Mouse (Mus musculus) neural tube, embryonic 15.5 days (tissue): ENCODE results near the gene Prmt1. TPM values are rescaled to one million over a fixed set of nuclear protein-coding genes. Genes with fewer than 3 reads are reported as not detected.
A peak's percentile ranks its signal among the peaks of the same experiment; 100 is the strongest.

Experiments used
- ATAC-seq: fragments of 200-750 bp; cut with Nextera tagmentation; 2 replicates; pipeline ENCODE4 v1.8.0; 2017; ENCODE audit warnings: mild to moderate bottlenecking, moderate TSS enrichment, moderate library complexity; ENCODE audit not compliant: low FRiP score
- H3K27ac ChIP-seq: fragments of 300-500 bp; sonication (generic); replicated peaks from 2 replicates; pipeline ENCODE4 v1.5.1; 2015; ENCODE audit warnings: mild to moderate bottlenecking, inconsistent platforms
- H3K27me3 ChIP-seq: fragments of 300-500 bp; sonication (generic); replicated peaks from 2 replicates; pipeline ENCODE4 v1.6.1; 2015; ENCODE audit warnings: inconsistent platforms
- H3K36me3 ChIP-seq: fragments of 300-500 bp; sonication (generic); 2 replicates; pipeline ENCODE4 v1.6.1; 2015; ENCODE audit warnings: inconsistent platforms
- H3K4me1 ChIP-seq: fragments of 300-500 bp; sonication (generic); 2 replicates; pipeline ENCODE4 v1.6.1; 2015; ENCODE audit warnings: inconsistent platforms
- H3K4me2 ChIP-seq: fragments of 300-500 bp; sonication (generic); 2 replicates; pipeline ENCODE4 v1.6.1; 2015; ENCODE audit warnings: inconsistent platforms, mild to moderate bottlenecking, moderate library complexity
- H3K4me3 ChIP-seq: fragments of 300-500 bp; sonication (generic); replicated peaks from 2 replicates; pipeline ENCODE4 v1.5.1; 2015; ENCODE audit warnings: mild to moderate bottlenecking, inconsistent platforms
- H3K9ac ChIP-seq: fragments of 300-500 bp; sonication (generic); replicated peaks from 2 replicates; pipeline ENCODE4 v1.6.1; 2015; ENCODE audit warnings: mild to moderate bottlenecking, inconsistent platforms
- H3K9me3 ChIP-seq: fragments of 300-500 bp; sonication (generic); replicated peaks from 2 replicates; pipeline ENCODE4 v1.6.1; 2016; ENCODE audit warnings: inconsistent platforms
- WGBS: fragments of 180-500 bp; shearing (Covaris S2); methylation state at CpG from one replicate; pipeline ENCODE4 v1.1.7; 2015; ENCODE audit warnings: mixed read lengths; 5-methylcytosine and 5-hydroxymethylcytosine counted together
- polyA plus RNA-seq: library from polyadenylated mRNA; unstranded; fragments of >200 nt; fragmentation: Nextera tagmentation; extraction: Ambion mirVana; gene quantifications from 2 replicates; pipeline ENCODE4 v1.2.1, GENCODE M21; 2015

Prmt1 gene
- polyA plus RNA-seq, 1 experiment from 2014 or later = 615 TPM

- Histone ChIP-seq H3K4me3 (no peak overlapping the region), H3K9me3 (no peaks in the 10 kb centered on the region), H3K36me3 (peaks cover 94% of the 10 kb centered on the region), H3K9ac (no peak overlapping the region), H3K27ac (no peak overlapping the region), H3K4me2 (no peak overlapping the region), H3K27me3 (no peaks in the 10 kb centered on the region), H3K4me1 (peaks cover 7% of the 10 kb centered on the region; the same call in 1 of the 2 replicates)
- WGBS = 95% methylated on average over 19 of the region's 19 CpGs
- no peak for ATAC-seq
Measured at GRCm38 (mm10) chr7:45008411-45008810, 22.0 kb upstream of the Prmt1 start.

- H3K27me3 ChIP-seq = no peaks in the 10 kb centered on the region
- 96% methylated on average over 30 of the region's 30 CpGs for WGBS
- H3K9ac ChIP-seq = no peak overlapping the region
- no peak overlapping the region for H3K4me2 ChIP-seq
- no peak for ATAC-seq
- H3K27ac ChIP-seq = no peak overlapping the region
- peaks cover 94% of the 10 kb centered on the region for H3K36me3 ChIP-seq
- H3K4me1 ChIP-seq = 0 out of 2 replicates have a peak, but pooled peaks cover 1% of the 10 kb centered on the region
- no peaks in the 10 kb centered on the region for H3K9me3 ChIP-seq
- no peak overlapping the region for H3K4me3 ChIP-seq
Measured at GRCm38 (mm10) chr7:45007846-45008245, 21.5 kb upstream of the Prmt1 start.

GRCm38 (mm10) chr7:45007141-45007540 lies 20.8 kb upstream of the Prmt1 start:
- no peak for ATAC-seq
- Histone ChIP-seq H3K9ac (no peak overlapping the region), H3K27me3 (no peaks in the 10 kb centered on the region), H3K4me3 (no peak overlapping the region), H3K27ac (no peak overlapping the region), H3K36me3 (peaks cover 94% of the 10 kb centered on the region), H3K4me2 (no peak overlapping the region), H3K9me3 (no peaks in the 10 kb centered on the region), H3K4me1 (no peaks in the 10 kb centered on the region)
- WGBS = 97% methylated on average over 29 of the region's 29 CpGs

- 98% methylated on average over 12 of the region's 12 CpGs for WGBS
- Histone ChIP-seq H3K9me3 (no peaks in the 10 kb centered on the region), H3K27me3 (no peaks in the 10 kb centered on the region), H3K4me2 (no peak overlapping the region), H3K9ac (no peak overlapping the region), H3K27ac (no peak overlapping the region), H3K4me1 (no peaks in the 10 kb centered on the region), H3K36me3 (peaks cover 94% of the 10 kb centered on the region), H3K4me3 (no peak overlapping the region)
- no peak for ATAC-seq
Measured at GRCm38 (mm10) chr7:45006503-45006902, 20.1 kb upstream of the Prmt1 start.

- Histone ChIP-seq H3K4me3 (no peak overlapping the region), H3K9me3 (no peaks in the 10 kb centered on the region), H3K4me1 (0 out of 2 replicates have a peak, but pooled peaks cover 3% of the 10 kb centered on the region), H3K27me3 (no peaks in the 10 kb centered on the region), H3K36me3 (peaks cover 98% of the 10 kb centered on the region), H3K9ac (no peak overlapping the region), H3K27ac (no peak overlapping the region), H3K4me2 (no peak overlapping the region)
- no peak for ATAC-seq
- WGBS = 93% methylated on average over 6 of the region's 6 CpGs
Measured at GRCm38 (mm10) chr7:45005321-45005992, 19.1 kb upstream of the Prmt1 start.

GRCm38 (mm10) chr7:45004546-45004945 lies 18.2 kb upstream of the Prmt1 start:
- 73% methylated on average over 3 of the region's 3 CpGs for WGBS
- Histone ChIP-seq H3K4me3 (no peak overlapping the region), H3K9me3 (no peaks in the 10 kb centered on the region), H3K4me1 (peaks cover 7% of the 10 kb centered on the region), H3K27ac (no peak overlapping the region), H3K4me2 (no peak overlapping the region), H3K27me3 (no peaks in the 10 kb centered on the region), H3K36me3 (peaks cover 91% of the 10 kb centered on the region), H3K9ac (no peak overlapping the region)
- no peak for ATAC-seq

DNA sequence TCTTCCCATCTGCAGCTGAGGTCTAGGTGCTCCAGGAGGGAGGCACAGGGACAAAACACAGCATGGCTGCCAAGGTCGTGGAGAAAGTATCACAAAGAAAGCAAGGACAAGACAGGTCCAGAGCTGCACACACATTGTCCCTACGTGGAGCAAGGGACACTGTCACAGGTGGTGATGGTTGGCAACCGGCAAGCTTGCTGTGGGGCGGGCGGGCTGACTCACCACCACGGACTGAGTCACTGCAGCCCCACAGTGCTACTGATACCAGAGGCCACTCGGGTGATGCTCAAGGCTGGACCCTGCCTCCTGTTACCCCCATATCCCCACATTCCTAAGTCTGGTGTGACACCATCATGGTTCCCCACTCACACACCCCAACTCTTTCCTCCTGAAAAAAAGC lies 16.1 kb upstream of the Prmt1 start:
- WGBS = 89% methylated on average over 7 of the region's 7 CpGs
- H3K4me1 ChIP-seq = peaks cover 24% of the 10 kb centered on the region
- no peak overlapping the region for H3K4me3 ChIP-seq
- H3K36me3 ChIP-seq = peaks cover 70% of the 10 kb centered on the region
- no peaks in the 10 kb centered on the region for H3K9me3 ChIP-seq
- H3K27me3 ChIP-seq = no peaks in the 10 kb centered on the region
- H3K27ac ChIP-seq = no peak overlapping the region
- ATAC-seq = no peak
- H3K4me2 ChIP-seq = no peak overlapping the region
- H3K9ac ChIP-seq = no peak overlapping the region

DNA sequence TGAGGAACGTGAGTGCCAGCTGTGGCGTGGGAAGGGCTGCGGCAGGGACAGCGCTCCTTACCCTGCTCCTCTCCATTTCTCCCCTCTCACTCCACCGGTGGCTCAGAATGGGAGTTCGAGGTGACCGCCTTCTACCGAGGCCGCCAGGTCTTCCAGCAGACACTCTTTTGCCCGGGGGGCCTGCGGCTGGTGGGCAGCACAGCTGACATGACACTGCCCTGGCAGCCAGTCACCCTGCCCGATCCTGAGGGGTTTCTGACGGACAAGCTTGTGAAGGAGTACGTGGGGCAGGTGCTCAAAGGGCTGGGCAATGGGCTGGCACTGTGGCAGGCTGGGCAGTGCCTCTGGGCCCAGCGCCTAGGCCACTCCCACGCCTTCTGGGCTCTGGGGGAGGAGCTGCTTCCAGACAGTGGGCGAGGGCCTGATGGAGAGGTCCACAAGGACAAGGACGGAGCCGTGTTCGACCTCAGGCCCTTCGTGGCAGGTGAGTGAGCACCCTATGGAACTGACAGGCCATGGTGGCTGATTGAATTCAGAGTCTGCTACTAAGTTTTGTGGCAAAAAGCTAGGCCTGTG lies 14.3 kb upstream of the Prmt1 start:
- no peak overlapping the region for H3K27ac ChIP-seq
- WGBS = 80% methylated on average over 21 of the region's 21 CpGs
- H3K36me3 ChIP-seq = peaks cover 52% of the 10 kb centered on the region
- H3K9ac ChIP-seq = no peak overlapping the region
- H3K9me3 ChIP-seq = no peaks in the 10 kb centered on the region
- H3K4me2 ChIP-seq = no peak overlapping the region
- H3K27me3 ChIP-seq = no peaks in the 10 kb centered on the region
- no peak overlapping the region for H3K4me3 ChIP-seq
- H3K4me1 ChIP-seq = peaks cover 34% of the 10 kb centered on the region
- no peak for ATAC-seq

GRCm38 (mm10) chr7:44999753-45000152 lies 13.4 kb upstream of the Prmt1 start:
- Histone ChIP-seq H3K27ac (no peak overlapping the region), H3K9me3 (no peaks in the 10 kb centered on the region), H3K4me3 (no peak overlapping the region), H3K4me2 (peak overlapping the region; percentile 84; the same call in 1 of the 2 replicates), H3K9ac (no peak overlapping the region), H3K36me3 (peaks cover 44% of the 10 kb centered on the region), H3K27me3 (no peaks in the 10 kb centered on the region), H3K4me1 (peaks cover 34% of the 10 kb centered on the region)
- 80% methylated on average over 11 of the region's 11 CpGs for WGBS
- ATAC-seq = no peak

DNA sequence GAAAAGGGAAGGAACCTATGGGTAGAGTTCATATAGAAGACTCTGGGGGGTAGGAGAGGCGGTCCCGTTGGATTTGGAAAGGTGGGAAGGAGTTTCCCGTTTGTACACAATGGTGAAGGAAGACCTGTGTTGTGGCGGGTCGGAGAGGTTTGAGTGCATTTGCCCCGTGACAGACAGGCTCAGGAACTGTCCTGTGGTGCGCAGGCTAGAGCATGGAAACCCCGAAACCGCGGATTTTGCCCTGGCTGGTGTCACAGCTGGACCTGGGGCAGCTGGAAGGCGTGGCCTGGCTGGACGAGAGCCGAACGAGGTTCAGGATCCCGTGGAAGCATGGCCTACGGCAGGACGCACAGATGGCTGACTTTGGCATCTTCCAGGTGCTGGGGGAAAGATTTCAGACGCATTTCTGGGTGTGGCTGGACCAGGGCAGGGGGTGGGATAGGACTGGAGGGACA lies 12.2 kb upstream of the Prmt1 start, which contains the start of gene Bcl2l12:
Gene Bcl2l12 (minus strand): TSS at position 212 of the 455 bp plus-strand sequence.
- WGBS = 5% methylated on average over 18 of the region's 18 CpGs

DNA sequence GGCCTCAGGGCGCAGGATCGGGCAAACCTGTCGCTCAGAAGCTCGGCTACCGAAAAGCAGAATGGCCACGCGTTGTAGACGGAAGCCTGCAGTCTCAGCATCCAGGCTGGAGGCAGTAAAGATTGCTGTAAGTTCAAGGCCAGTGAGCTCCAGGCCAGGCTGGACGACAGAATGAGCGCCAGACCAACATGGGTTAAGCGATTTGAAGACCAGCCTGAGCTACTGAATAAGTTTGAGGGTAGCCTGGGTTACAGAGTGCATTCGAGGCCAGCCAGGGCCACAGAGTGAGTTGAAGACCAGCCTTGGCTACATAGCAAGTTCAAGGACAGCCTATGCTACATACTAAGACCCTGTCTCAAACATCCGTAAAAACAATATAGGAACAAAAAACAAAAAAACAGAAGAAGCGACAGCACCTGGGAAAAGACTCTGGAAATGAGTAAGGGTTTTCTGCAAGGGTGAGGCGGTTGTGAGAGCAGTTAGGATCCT lies 11.6 kb upstream of the Prmt1 start:
- peak overlapping the region; percentile 76 for H3K27ac ChIP-seq
- peak; percentile 10; the same call in 1 of the 2 replicates for ATAC-seq

More for the DNA sequence above, 12.2 kb upstream of the Prmt1 start, which contains the start of gene Bcl2l12:
- peak within 1 kb of the TSS; percentile 65 for H3K9ac ChIP-seq
- H3K27me3 ChIP-seq = no peaks in the 10 kb centered on the region
- H3K36me3 ChIP-seq = peaks cover 35% of the 10 kb centered on the region
- H3K9me3 ChIP-seq = no peaks in the 10 kb centered on the region
- H3K4me3 ChIP-seq = peak within 1 kb of the TSS; percentile 60
- peak within 1 kb of the TSS; percentile 76 for H3K27ac ChIP-seq
- H3K4me2 ChIP-seq = peak within 1 kb of the TSS; percentile 84
- H3K4me1 ChIP-seq = peaks cover 34% of the 10 kb centered on the region
- ATAC-seq = no peak

More for the DNA sequence above, 11.6 kb upstream of the Prmt1 start:
- peak overlapping the region; percentile 84 for H3K4me2 ChIP-seq
- WGBS = 5% methylated on average over 15 of the region's 15 CpGs
- H3K9ac ChIP-seq = peak overlapping the region; percentile 65
- H3K4me3 ChIP-seq = peak overlapping the region; percentile 60
- H3K36me3 ChIP-seq = peaks cover 30% of the 10 kb centered on the region
- H3K27me3 ChIP-seq = no peaks in the 10 kb centered on the region
- no peaks in the 10 kb centered on the region for H3K9me3 ChIP-seq
- H3K4me1 ChIP-seq = peaks cover 34% of the 10 kb centered on the region
